In the genomic region with DNA sequence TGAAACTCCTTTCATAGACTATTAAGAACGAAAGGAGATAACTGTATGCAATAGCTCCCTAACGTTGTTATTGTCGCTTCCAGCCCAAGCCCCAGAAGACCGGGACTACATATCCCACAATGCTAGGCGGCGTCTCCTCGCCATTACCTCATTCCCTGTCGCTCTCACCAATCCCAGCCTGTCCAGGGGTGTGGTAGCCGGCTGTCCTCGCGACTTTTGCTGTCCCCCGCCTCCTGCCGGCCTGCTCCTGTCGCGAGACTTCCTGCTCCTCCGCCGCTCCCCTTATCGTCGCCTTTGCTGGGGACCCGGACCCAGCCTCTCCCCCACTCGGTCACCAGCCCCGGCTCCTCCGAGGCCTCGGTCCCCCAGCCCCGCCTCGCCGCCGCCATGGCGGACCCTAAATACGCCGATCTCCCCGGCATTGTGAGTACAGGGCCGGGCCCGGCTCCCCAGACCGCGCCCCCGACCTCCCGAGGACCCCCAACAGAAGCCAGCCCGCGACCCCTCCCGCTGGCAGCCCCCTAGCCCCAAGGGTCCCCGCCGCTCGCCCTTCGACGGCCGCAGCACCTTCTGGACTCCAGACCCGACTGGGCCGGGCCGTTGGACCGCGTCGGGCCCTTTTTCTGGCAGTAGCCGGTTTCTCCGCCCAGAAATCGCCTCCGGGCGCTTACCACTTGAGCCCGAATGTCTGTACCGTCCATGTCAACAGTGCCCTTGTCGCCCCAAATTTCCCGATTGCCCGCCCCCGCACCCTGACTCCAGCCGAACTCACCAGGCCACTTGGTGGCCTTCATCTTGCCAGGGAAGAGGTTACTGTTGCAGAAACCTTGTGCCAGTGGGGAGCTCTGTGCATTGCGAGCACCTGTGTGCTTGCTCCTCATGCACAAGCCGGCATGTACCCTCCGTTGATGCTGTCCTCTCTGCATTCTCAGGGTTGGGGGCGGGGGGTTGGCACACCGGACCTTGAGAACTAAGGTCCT, we compare ENCODE assay signal across 8 mouse cellular contexts. TPM values are rescaled to one million over a fixed set of nuclear protein-coding genes. Genes with fewer than 3 reads are reported as not detected.
DNase-seq lines count a peak whose midpoint lies in the region; ATAC-seq and TF ChIP-seq lines count a peak whose summit lies in the region.

Dctn2 (plus strand) TSS at position 257 of the 980 bp plus-strand sequence.

- peaks cover 46% of the 10 kb centered on the region for H3K4me1 ChIP-seq in heart, embryonic 13.5 days
- peaks cover 55% of the 10 kb centered on the region for H3K4me1 ChIP-seq in liver, embryonic 12.5 days
- H3K4me1 ChIP-seq in stomach, embryonic 15.5 days = peaks cover 16% of the 10 kb centered on the region

- no peaks in the 10 kb centered on the region for H3K9me3 ChIP-seq in heart, embryonic 13.5 days
- H3K9me3 ChIP-seq in liver, embryonic 12.5 days (replicated peaks) = no peaks in the 10 kb centered on the region
- no peaks in the 10 kb centered on the region for H3K9me3 ChIP-seq in stomach, embryonic 15.5 days

- peaks cover 10% of the 10 kb centered on the region for H3K27me3 ChIP-seq in C2C12 (ENCODE audit: control insufficient read depth, insufficient read depth, insufficient read length)
- H3K27me3 ChIP-seq in heart, embryonic 13.5 days (replicated peaks) = peaks cover 38% of the 10 kb centered on the region
- H3K27me3 ChIP-seq in liver, embryonic 12.5 days (replicated peaks) = peaks cover 33% of the 10 kb centered on the region
- peaks cover 19% of the 10 kb centered on the region for H3K27me3 ChIP-seq in stomach, embryonic 15.5 days (replicated peaks)

- H3K79me2 ChIP-seq in C2C12 (ENCODE audit: control insufficient read depth, insufficient read depth) = peaks cover 44% of the 10 kb centered on the region

- TF ChIP-seq CTCF in C2C12 (IDR thresholded peaks at IDR 0.05; ENCODE audit: control insufficient read depth, insufficient read depth, insufficient read length) = no peak

- H3ac ChIP-seq in C2C12 (ENCODE audit: control insufficient read depth, insufficient read length, low read depth) = peak within 1 kb of the TSS; percentile 90

- peaks cover 37% of the 10 kb centered on the region for H3K36me3 ChIP-seq in C2C12 (ENCODE audit: control insufficient read depth, insufficient read depth)
- H3K36me3 ChIP-seq in heart, embryonic 13.5 days = peaks cover 32% of the 10 kb centered on the region
- peaks cover 35% of the 10 kb centered on the region for H3K36me3 ChIP-seq in liver, embryonic 12.5 days
- 0 out of 2 replicates have a peak, but pooled peaks cover 10% of the 10 kb centered on the region for H3K36me3 ChIP-seq in stomach, embryonic 15.5 days

- H3K9ac ChIP-seq in heart, embryonic 13.5 days = peak within 1 kb of the TSS; percentile 100
- peak within 1 kb of the TSS; percentile 100 for H3K9ac ChIP-seq in liver, embryonic 12.5 days
- H3K9ac ChIP-seq in stomach, embryonic 15.5 days = peak within 1 kb of the TSS; percentile 100

- peaks cover 25% of the 10 kb centered on the region for H3K79me3 ChIP-seq in C2C12 (ENCODE audit: low read depth)

- WGBS in heart, embryonic 13.5 days = under 1% methylated on average over 70 of the region's 70 CpGs
- WGBS in liver, embryonic 12.5 days (ENCODE audit: insufficient replicate concordance) = under 1% methylated on average over 70 of the region's 70 CpGs
- WGBS in stomach, embryonic 15.5 days = under 1% methylated on average over 67 of the region's 70 CpGs

- H3K4me2 ChIP-seq in heart, embryonic 13.5 days = peak within 1 kb of the TSS; percentile 88
- peak within 1 kb of the TSS; percentile 96 for H3K4me2 ChIP-seq in liver, embryonic 12.5 days
- H3K4me2 ChIP-seq in stomach, embryonic 15.5 days = peak within 1 kb of the TSS; percentile 88

- H3K27ac ChIP-seq in heart, embryonic 13.5 days (replicated peaks) = peak within 1 kb of the TSS; percentile 91
- H3K27ac ChIP-seq in liver, embryonic 12.5 days = peak within 1 kb of the TSS; percentile 94
- H3K27ac ChIP-seq in stomach, embryonic 15.5 days = peak within 1 kb of the TSS; percentile 90

- peak within 1 kb of the TSS; percentile 99 for H3K4me3 ChIP-seq in C2C12 (ENCODE audit: insufficient read depth, poor library complexity, severe bottlenecking)
- H3K4me3 ChIP-seq in heart, embryonic 13.5 days = peak within 1 kb of the TSS; percentile 98
- peak within 1 kb of the TSS; percentile 97 for H3K4me3 ChIP-seq in liver, embryonic 12.5 days
- peak within 1 kb of the TSS; percentile 100 for H3K4me3 ChIP-seq in stomach, embryonic 15.5 days (replicated peaks)

- peak; percentile 93 for DNase-seq in brain, embryonic 18.5 days (ENCODE audit: low read depth, low spot score)
- peak; percentile 96 for DNase-seq in kidney, postnatal 10 days
- peak; percentile 93 to 94 for DNase-seq in natural killer cell, adult 2 months (ENCODE audit: low spot score in 2 of 2)

- peak; percentile 95 for ATAC-seq in erythroid progenitor cell, adult 5-6 weeks (replicated peaks; ENCODE audit: low FRiP score, poor library complexity, severe bottlenecking)
- peak; percentile 97 for ATAC-seq in heart, embryonic 13.5 days (ENCODE audit: extremely low read depth, insufficient number of reproducible peaks, low FRiP score, low TSS enrichment)
- ATAC-seq in liver, embryonic 12.5 days = peak; percentile 98
- ATAC-seq in stomach, embryonic 15.5 days (ENCODE audit: insufficient read depth, low FRiP score, low read depth) = peak; percentile 99

TF ChIP-seq in C2C12, 6 proteins besides CTCF, POLR2A, EP300 and RAD21:
- TF ChIP-seq FOSL1 (IDR thresholded peaks at IDR 0.05; ENCODE audit: insufficient read depth, low read length, poor library complexity, severe bottlenecking) (no peak), CEBPB (IDR thresholded peaks at IDR 0.05; ENCODE audit: low read depth) (no peak), MYOG (IDR thresholded peaks at IDR 0.05; ENCODE audit: control insufficient read depth, extremely low read depth, insufficient read length) (no peak), MYOD1 (IDR thresholded peaks at IDR 0.05; ENCODE audit: control insufficient read depth, insufficient read length, low read depth) (no peak), MAX (IDR thresholded peaks at IDR 0.05) (peak; percentile 50)

RNA-seq across cellular contexts. Expression of gene Dctn2, which starts in this region (rescaled TPM):
- polyA plus RNA-seq in C2C12 (2012; fragmentation: generic; extraction: Trizol) = 170 TPM
- 72.9 and 75.0 TPM in 2 replicates for total RNA-seq in erythroid progenitor cell, adult 5-6 weeks (2015; ENCODE audit: low replicate concordance)
- 64.0 and 70.5 TPM in 2 replicates for total RNA-seq in erythroid progenitor cell, adult 5-6 weeks (2017; ENCODE audit: low replicate concordance)
- polyA plus RNA-seq in heart, embryonic 13.5 days (2015; fragmentation: Nextera tagmentation; extraction: Ambion mirVana) = 133 and 136 TPM in 2 replicates
- 95.5 and 96.1 TPM in 2 replicates for polyA plus RNA-seq in liver, embryonic 12.5 days (2016; fragmentation: Nextera tagmentation; extraction: Ambion mirVana)
- 161 and 169 TPM in 2 replicates for polyA plus RNA-seq in stomach, embryonic 15.5 days (2015; fragmentation: Nextera tagmentation; extraction: Ambion mirVana)

Comparison
In these comparisons a context has a peak if more than half of its experiments do, and no peak if none do; other contexts are left out.
1. Peak in every context shown above with its lines: DNase-seq, ATAC-seq, H3K4me3 ChIP-seq and H3K27ac ChIP-seq.